Mouse (Mus musculus): ENCODE measurements around the gene Fam69b.

Gene Fam69b

GRCm38 (mm10) chr2:26632541-26633395, 4.5 kb downstream of the Fam69b start:
- DNase-seq, result no peak

GRCm38 (mm10) chr2:26633953-26634530, 5.8 kb downstream of the Fam69b start:
- no peak for DNase-seq

GRCm38 (mm10) chr2:26634629-26635488, 6.6 kb downstream of the Fam69b start:
- no peak for DNase-seq

GRCm38 (mm10) chr2:26635489-26636324, 7.5 kb downstream of the Fam69b start:
- DNase-seq, result no peak

DNA sequence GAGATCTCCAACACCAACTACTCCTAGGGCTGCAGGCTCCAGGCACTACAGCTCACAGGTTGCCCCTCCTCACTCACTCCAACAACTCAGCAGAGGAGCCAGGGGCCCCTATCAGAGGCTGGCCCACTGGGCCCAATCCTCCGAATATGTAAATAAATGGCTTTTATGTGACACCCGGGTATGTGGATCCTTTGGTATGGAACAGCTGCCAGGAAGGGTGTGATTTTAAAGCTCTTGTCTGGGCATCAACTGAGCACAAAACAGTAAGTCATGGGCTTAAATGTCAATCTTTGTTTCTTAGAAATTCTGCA, 8.0 kb downstream of the Fam69b start:
- no peak for DNase-seq

GRCm38 (mm10) chr2:26637316-26637932, 9.2 kb downstream of the Fam69b start:
- no peak for DNase-seq

GRCm38 (mm10) chr2:26638039-26638438, 9.8 kb downstream of the Fam69b start:
- no peak for DNase-seq

DNA sequence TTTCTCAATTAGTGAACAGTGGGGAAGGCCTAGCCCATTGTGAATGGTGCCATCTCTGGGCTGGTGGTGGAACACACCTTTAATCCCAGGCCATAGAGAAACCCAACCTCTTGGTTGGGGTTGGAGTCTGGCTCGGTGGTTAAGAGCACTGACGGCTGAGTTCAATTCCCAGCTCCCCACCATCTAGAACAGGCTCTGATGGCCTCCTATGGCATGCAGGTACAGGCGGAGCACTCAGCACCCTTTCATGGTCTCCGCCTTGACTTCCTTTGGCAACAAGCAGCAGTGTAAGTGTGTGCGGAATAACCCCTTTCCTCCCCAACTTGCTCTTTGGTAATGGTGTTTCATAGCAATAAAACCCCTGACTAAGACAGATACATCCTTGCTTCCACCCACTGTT, 10.3 kb downstream of the Fam69b start:
- no peak for DNase-seq

DNA sequence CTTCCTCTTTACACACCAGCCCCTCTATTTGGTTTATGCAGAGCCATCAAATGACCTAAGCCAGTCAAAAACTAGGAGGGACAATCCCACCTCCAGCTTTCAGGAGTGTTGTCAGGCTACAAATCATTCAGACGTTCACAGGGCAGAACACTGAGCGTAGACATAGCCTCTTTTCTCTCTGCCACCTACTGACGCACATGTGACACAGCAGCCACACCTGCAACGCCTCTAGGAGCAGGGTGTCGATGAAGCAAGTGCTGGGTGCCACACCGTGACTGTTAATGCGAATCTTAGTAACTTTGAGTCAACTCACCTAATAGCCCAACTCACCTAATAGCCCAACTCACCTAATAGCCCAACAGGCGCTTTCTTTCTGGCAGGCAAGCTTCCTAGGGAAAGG, 10.8 kb downstream of the Fam69b start:
- peak; percentile 54 for DNase-seq

GRCm38 (mm10) chr2:26639838-26640830, 11.9 kb downstream of the Fam69b start:
- DNase-seq, result peak; percentile 92 to 98

DNA sequence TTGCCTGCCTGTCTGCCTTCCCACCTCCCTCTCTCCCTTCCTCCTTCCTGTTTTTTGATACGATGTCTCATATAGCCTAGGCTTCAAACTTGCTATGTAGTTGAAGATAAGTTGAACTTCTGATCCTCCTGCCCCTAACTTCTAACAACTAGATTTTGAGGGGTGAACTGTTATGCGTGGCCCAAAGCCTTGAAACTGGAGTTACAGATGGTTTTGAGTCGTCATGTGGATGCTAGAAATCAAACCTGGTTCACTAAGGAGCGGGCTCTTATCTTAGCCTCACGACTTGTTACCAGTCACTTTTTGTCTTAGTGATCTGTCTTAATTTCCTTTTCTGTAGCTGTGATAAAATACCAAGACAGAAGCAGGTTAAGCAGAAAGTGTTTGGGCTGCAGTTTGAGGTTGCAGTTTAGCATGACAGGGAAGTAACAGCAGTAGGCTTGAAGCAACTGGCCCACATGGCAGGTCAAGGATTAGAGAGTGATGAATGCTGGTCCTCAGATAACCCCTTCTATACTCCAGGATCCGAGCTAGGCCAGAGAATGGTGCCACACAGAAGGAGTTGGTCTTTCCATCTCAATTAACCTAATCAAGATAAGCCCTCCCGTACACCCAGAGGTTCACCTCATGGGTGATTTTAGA, 12.9 kb downstream of the Fam69b start:
- DNase-seq, result no peak

DNA sequence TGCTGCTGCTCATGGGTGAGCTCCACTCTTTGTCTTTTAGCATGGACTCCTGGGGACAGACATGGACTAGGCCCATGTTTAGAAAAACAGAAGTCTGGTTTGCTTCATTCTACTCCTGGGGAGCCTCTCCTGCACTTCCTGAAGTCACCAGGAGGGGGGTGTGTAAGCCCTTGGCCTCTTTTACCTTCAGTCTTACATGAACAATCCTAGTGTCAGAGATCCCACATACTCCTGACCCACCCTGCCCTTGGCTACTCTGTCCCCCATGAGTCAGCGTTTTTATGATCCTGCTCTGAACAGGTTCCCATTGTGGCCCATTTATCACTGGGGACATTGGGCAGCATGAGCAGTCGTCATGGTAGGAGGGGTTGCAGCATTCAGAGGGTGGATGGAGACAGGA, 15.7 kb downstream of the Fam69b start:
- peak; percentile 18 to 47 for DNase-seq

- peak; percentile 75 to 81 for DNase-seq
Measured at GRCm38 (mm10) chr2:26646643-26647293, 18.5 kb downstream of the Fam69b start.

- DNase-seq, result no peak
Measured at GRCm38 (mm10) chr2:26654687-26655086, 26.4 kb downstream of the Fam69b start.

DNA sequence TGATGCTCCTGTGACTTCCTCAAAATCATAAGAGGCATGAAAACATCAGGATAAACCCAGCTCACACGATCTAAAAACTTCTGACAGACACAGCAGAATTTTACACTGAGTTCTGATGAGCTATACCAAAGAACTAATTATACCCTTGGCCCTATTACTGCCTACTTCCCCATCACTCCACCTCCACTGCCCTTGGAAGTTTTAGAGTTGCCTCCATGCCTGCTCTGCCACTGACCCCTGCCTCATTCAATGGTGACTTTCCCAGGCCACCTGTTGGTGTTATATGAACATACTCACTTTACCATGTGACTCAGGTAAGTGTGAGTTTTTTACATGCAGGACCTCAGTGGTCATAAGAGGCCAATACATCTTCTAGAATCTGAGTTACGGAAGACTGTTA, 29.2 kb downstream of the Fam69b start:
- DNase-seq, result no peak

DNA sequence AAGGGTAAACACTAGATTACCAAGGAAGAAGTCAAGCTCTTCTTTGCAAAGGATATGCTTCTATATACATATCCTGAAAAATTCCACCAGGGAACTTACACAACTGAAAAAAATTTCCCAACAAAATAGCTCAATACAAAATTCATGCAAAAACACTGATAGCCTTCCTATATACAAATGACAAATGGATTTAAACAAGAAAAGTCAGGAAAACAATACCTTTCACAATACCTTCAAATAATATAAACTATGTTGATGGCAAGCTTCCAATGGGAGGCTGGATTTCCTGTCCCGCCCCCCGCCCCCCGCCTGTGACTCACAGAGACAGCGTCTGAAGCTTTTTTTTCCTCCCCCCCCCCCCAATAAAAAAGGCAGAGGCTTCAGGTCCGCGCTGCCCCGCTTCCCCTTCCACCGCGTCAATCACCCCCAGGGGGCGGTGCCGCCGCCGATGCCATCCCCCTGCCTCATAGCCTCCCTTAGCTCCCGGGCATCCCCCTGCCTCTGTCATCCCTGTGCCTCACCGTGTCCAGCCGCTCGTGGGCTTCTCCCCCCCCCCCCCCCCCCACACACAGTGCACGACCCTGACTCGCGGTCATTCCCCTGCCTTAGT, 33.0 kb downstream of the Fam69b start:
- no peak for DNase-seq

- DNase-seq, result no peak
Measured at GRCm38 (mm10) chr2:26661768-26662508, 33.7 kb downstream of the Fam69b start.

DNA sequence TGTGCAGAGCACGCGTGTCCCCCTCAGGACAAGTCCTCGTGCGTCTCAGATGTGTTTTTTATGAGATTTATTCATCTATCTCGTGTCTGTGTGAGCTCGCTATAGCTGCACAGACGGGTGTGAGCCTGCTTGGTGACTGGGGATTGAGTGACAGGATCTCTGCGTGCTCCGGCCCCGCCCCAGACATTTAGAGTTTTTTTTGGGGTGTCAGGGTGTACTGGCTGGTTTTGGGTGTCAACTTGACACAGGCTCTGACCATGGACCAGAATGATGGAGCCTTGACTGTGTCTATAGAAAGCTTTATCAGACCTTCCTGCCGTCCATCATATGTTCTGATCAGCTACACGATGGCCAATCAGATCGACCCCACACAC, 34.2 kb downstream of the Fam69b start:
- DNase-seq, result no peak

- no peak for DNase-seq
Measured at GRCm38 (mm10) chr2:26663112-26663511, 34.9 kb downstream of the Fam69b start.

Data from kidney, adult 8-10 months (tissue).